Mouse (Mus musculus): ENCODE measurements around the gene Carm1. TPM values are rescaled to one million over a fixed set of nuclear protein-coding genes. Genes with fewer than 3 reads are reported as not detected.

Carm1 gene
- polyA plus RNA-seq, 1 experiment, result 22.0 TPM

DNA sequence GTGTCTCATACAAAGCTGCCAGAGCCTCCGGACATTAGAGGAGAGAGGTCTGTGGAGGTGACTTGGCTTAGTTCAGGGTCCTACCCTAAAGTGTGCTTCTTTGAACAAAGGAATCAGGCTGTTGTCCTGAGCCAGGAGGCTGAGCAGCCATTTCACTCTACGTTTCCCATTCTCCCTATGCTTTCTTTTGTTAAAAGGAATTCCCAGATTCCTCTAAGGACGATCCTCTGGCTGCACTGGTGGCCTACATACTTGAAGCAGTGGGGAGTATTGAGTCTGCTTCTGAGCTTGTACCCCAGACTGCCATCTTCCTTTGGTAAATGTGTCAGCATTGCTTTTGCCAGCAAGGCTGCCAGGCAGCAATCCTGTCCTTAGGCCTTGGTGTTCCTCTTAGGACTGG is 86.4 kb downstream of the Carm1 start:
- Histone ChIP-seq H3K27ac (replicated peaks; ENCODE audit: low read depth, low read length) (no peak overlapping the region), H3K4me3 (ENCODE audit: insufficient read depth, low read depth, low read length) (no peak overlapping the region)

DNA sequence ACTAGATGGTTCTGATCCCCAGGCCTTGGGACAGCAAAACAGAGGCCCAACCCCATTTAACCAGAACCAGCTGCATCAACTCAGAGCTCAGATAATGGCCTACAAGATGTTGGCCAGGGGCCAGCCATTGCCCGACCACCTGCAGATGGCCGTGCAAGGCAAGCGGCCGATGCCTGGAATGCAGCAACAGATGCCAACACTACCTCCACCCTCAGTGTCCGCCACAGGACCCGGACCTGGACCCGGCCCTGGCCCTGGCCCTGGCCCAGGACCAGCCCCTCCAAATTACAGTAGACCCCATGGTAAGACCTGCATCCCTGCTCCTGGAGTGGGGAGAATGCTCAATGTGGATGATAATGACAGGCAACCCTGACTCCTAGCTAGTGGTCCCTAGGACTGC is 88.9 kb downstream of the Carm1 start:
- no peak overlapping the region for H3K4me3 ChIP-seq (ENCODE audit: insufficient read depth, low read depth, low read length)
- no peak overlapping the region for H3K27ac ChIP-seq (replicated peaks; ENCODE audit: low read depth, low read length)
- no peaks in the 10 kb centered on the region for H3K4me1 ChIP-seq (ENCODE audit: control insufficient read depth, insufficient read depth, insufficient read length, low read length)

More for the DNA sequence above, 86.4 kb downstream of the Carm1 start:
- no peaks in the 10 kb centered on the region for H3K4me1 ChIP-seq (ENCODE audit: control insufficient read depth, insufficient read depth, insufficient read length, low read length)

DNA sequence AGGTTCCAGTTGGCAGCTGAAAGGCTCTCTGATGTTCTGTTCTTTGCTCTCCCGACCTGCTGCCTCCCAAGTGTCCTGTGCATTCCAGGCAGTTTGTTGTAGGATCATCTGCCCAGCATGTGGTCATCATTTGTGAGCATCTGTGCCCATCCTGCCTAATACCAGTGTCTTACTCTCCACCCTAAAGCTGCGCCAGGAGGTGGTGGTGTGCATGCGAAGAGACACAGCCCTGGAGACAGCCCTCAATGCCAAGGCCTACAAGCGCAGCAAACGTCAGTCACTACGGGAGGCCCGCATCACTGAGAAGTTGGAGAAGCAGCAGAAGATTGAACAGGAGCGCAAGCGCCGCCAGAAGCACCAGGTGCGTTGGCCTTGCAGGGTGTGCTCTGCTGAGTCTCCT is 92.3 kb downstream of the Carm1 start:
- Histone ChIP-seq H3K4me3 (ENCODE audit: insufficient read depth, low read depth, low read length) (no peak overlapping the region), H3K27ac (replicated peaks; ENCODE audit: low read depth, low read length) (no peak overlapping the region), H3K4me1 (ENCODE audit: control insufficient read depth, insufficient read depth, insufficient read length, low read length) (no peaks in the 10 kb centered on the region)

Other genes with a start within 250 kb of the Carm1 start
- not detected in 2 replicates for gene Ap1m2, start 234.6 kb upstream of the Carm1 start, polyA plus RNA-seq (2012; ENCODE audit: insufficient read depth, insufficient read length, missing spikeins)
- gene Slc44a2, start 226.2 kb upstream of the Carm1 start, polyA plus RNA-seq (2012; ENCODE audit: insufficient read depth, insufficient read length, missing spikeins), result 9.0 and 9.6 TPM in 2 replicates
- 11.7 and 13.8 TPM in 2 replicates for gene Ilf3, start 179.0 kb upstream of the Carm1 start, polyA plus RNA-seq (2012; ENCODE audit: insufficient read depth, insufficient read length, missing spikeins)
- gene Qtrt1, start 135.1 kb upstream of the Carm1 start, polyA plus RNA-seq (2012; ENCODE audit: insufficient read depth, insufficient read length, missing spikeins), result 8.0 and 11.1 TPM in 2 replicates
- 39.0 and 48.4 TPM in 2 replicates for gene Dnm2, start 122.0 kb upstream of the Carm1 start, polyA plus RNA-seq (2012; ENCODE audit: insufficient read depth, insufficient read length, missing spikeins)
- 19.3 and 24.6 TPM in 2 replicates for gene Tmed1, start 36.6 kb upstream of the Carm1 start, polyA plus RNA-seq (2012; ENCODE audit: insufficient read depth, insufficient read length, missing spikeins)
- 2.1 and 2.6 TPM in 2 replicates for gene AB124611, start 20.7 kb upstream of the Carm1 start, polyA plus RNA-seq (2012; ENCODE audit: insufficient read depth, insufficient read length, missing spikeins)
- gene Timm29, start 45.8 kb downstream of the Carm1 start, polyA plus RNA-seq (2012; ENCODE audit: insufficient read depth, insufficient read length, missing spikeins), result 30.3 and 31.1 TPM in 2 replicates
- 12.7 and 14.6 TPM in 2 replicates for gene Yipf2, start 45.9 kb downstream of the Carm1 start, polyA plus RNA-seq (2012; ENCODE audit: insufficient read depth, insufficient read length, missing spikeins)
- 24.3 and 26.2 TPM in 2 replicates for gene Smarca4, start 69.3 kb downstream of the Carm1 start, polyA plus RNA-seq (2012; ENCODE audit: insufficient read depth, insufficient read length, missing spikeins)
- 11.2 and 29.0 TPM in 2 replicates for gene Ldlr, start 176.6 kb downstream of the Carm1 start, polyA plus RNA-seq (2012; ENCODE audit: insufficient read depth, insufficient read length, missing spikeins)
- not detected in 2 replicates for gene Spc24, start 213.4 kb downstream of the Carm1 start, polyA plus RNA-seq (2012; ENCODE audit: insufficient read depth, insufficient read length, missing spikeins)

Measured in brown adipose tissue, adult 24 weeks (tissue).